Mouse (Mus musculus) lung, postnatal 0 days (tissue): ENCODE results near the gene Wwc1.

Experiments
- CTCF ChIP-seq: IDR thresholded peaks from 2 replicates; pipeline ENCODE4 v1.5.1; 2016; ENCODE audit warnings: antibody characterized with exemption, mild to moderate bottlenecking
- EP300 ChIP-seq: IDR thresholded peaks from 2 replicates; pipeline ENCODE4 v1.6.1; 2016; ENCODE audit warnings: antibody characterized with exemption, mild to moderate bottlenecking, control low read depth

- TF ChIP-seq CTCF (no peak), EP300 (no peak)
These were observed 191.9 kb downstream of the Wwc1 start for GRCm38 (mm10) chr11:35788443-35788842.
